Mouse (Mus musculus) layer of hippocampus, adult 2 months (tissue): Measurements from ENCODE around the gene Pla2g2d. TPM values are rescaled to one million over a fixed set of nuclear protein-coding genes. Genes with fewer than 3 reads are reported as not detected.
"Not testable (repeated sequence)": the region's sequence is repeated elsewhere in the genome, so short reads cannot be mapped to it uniquely, and the experiment has no call there.

Experiments
- DNase-seq, 2 experiments: peaks; one replicate each; pipeline ENCODE4 v3.0.0; 2022; ENCODE audit warnings: low spot score in 2 of 2
- H3K27ac ChIP-seq: fragments of 200-600 bp; 2 replicates; pipeline ENCODE4 v1.8.1; 2022
- H3K4me3 ChIP-seq: fragments of 200-600 bp; 2 replicates; pipeline ENCODE4 v1.8.1; 2022; ENCODE audit warnings: mild to moderate bottlenecking
- CTCF ChIP-seq: fragments of 200-600 bp; conservative IDR thresholded peaks from 2 replicates; pipeline ENCODE4 v1.8.1; 2022; ENCODE audit warnings: antibody characterized with exemption, mild to moderate bottlenecking, moderate library complexity
- total RNA-seq, 2 experiments: library from RNA; stranded (reverse); gene quantifications; 2 replicates each; pipeline ENCODE4 v1.2.3; 2021

Gene Pla2g2d
- total RNA-seq, 2 experiments from 2014 or later = 0.23 to 0.64 TPM

- no peak for DNase-seq
These were observed 45.5 kb downstream of the Pla2g2d start for GRCm38 (mm10) chr4:138821036-138821435.

DNA sequence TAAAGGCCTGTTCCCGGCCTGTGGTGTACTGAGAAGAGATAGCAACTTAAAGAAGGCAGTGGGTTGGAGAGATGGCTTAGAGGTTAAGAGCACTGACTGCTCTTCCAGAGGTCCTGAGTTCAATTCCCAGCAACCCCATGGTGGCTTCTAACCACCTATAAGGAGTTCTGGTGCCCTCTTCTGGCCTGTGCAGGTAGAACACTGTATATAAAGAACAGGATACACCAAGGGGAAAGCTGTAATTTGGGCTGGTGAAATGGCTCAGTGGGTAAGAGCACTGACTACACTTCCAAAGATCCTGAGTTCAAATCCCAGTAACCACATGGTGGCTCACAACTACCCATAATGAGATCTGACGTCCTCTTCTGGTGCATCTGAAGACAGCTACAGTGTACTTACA lies 48.6 kb downstream of the Pla2g2d start:
- H3K27ac ChIP-seq, DNase-seq, H3K4me3 ChIP-seq: not testable (repeated sequence)

More at GRCm38 (mm10) chr4:138821036-138821435, 45.5 kb downstream of the Pla2g2d start:
- Histone ChIP-seq H3K4me3 (no peak overlapping the region), H3K27ac (no peak overlapping the region)
- TF ChIP-seq CTCF = no peak

GRCm38 (mm10) chr4:138824660-138825059 lies 49.1 kb downstream of the Pla2g2d start:
- DNase-seq = no peak
- H3K27ac ChIP-seq = no peak overlapping the region
- TF ChIP-seq CTCF = peak; percentile 68
- H3K4me3 ChIP-seq = no peak overlapping the region

GRCm38 (mm10) chr4:138825751-138826567 lies 50.4 kb downstream of the Pla2g2d start:
- H3K4me3 ChIP-seq = no peak overlapping the region
- no peak overlapping the region for H3K27ac ChIP-seq
- no peak for DNase-seq
- no peak for TF ChIP-seq CTCF

GRCm38 (mm10) chr4:138827147-138827546 lies 51.6 kb downstream of the Pla2g2d start:
- H3K27ac ChIP-seq = no peak overlapping the region
- DNase-seq = no peak
- H3K4me3 ChIP-seq = no peak overlapping the region
- TF ChIP-seq CTCF = no peak

Other genes with a start within 250 kb of the Pla2g2d start
- gene Vwa5b1, start 139.9 kb upstream of the Pla2g2d start, total RNA-seq = 1 to 10 TPM; 2.0 to 3.3 TPM
- not detected for gene Pla2g2c, start 50.9 kb upstream of the Pla2g2d start, total RNA-seq
- gene Ubxn10, start 38.6 kb upstream of the Pla2g2d start, total RNA-seq = 1 to 10 TPM; 1.9 to 2.1 TPM
- 1 to 10 TPM; 1.6 to 2.3 TPM for gene Pla2g2f, start 18.1 kb upstream of the Pla2g2d start, total RNA-seq
- gene Pla2g5, start 87.7 kb downstream of the Pla2g2d start, total RNA-seq = 1 to 10 TPM in 1 of 2 experiments, under 1 TPM in 1; 0.86 to 1.4 TPM
- not detected for gene Gm13030, start 98.2 kb downstream of the Pla2g2d start, total RNA-seq
- gene Pla2g2e, start 102.2 kb downstream of the Pla2g2d start, total RNA-seq = not detected
- 10 to 100 TPM; 10.4 to 13.9 TPM for gene Otud3, start 138.2 kb downstream of the Pla2g2d start, total RNA-seq
- not detected for gene Rnf186, start 191.4 kb downstream of the Pla2g2d start, total RNA-seq
- gene Tmco4, start 197.2 kb downstream of the Pla2g2d start, total RNA-seq = 1 to 10 TPM; 1.6 to 4.2 TPM